Mouse (Mus musculus) heart, embryonic 12.5 days (tissue): Measurements from ENCODE around the gene Slc22a14. TPM values are rescaled to one million over a fixed set of nuclear protein-coding genes. Genes with fewer than 3 reads are reported as not detected.

Source experiments
- ATAC-seq: fragments of 200-750 bp; cut with Nextera tagmentation; 2 replicates; pipeline ENCODE4 v1.8.0; 2017; ENCODE audit warnings: moderate TSS enrichment, moderate library complexity; ENCODE audit not compliant: insufficient number of reproducible peaks, low FRiP score
- H3K27ac ChIP-seq: fragments of 300-500 bp; sonication (generic); 2 replicates; pipeline ENCODE4 v1.5.1; 2016; ENCODE audit warnings: mild to moderate bottlenecking, moderate library complexity; ENCODE audit not compliant: poor library complexity, severe bottlenecking
- H3K27me3 ChIP-seq: fragments of 300-500 bp; sonication (generic); replicated peaks from 2 replicates; pipeline ENCODE4 v1.6.1; 2016; ENCODE audit warnings: mild to moderate bottlenecking, moderate library complexity
- H3K36me3 ChIP-seq: fragments of 300-500 bp; sonication (generic); 2 replicates; pipeline ENCODE4 v1.6.1; 2016; ENCODE audit warnings: mild to moderate bottlenecking, moderate library complexity
- H3K4me1 ChIP-seq: fragments of 300-500 bp; sonication (generic); replicated peaks from 2 replicates; pipeline ENCODE4 v1.6.1; 2016; ENCODE audit warnings: mild to moderate bottlenecking
- H3K4me2 ChIP-seq: fragments of 300-500 bp; sonication (generic); 2 replicates; pipeline ENCODE4 v1.6.1; 2016; ENCODE audit warnings: mild to moderate bottlenecking, moderate library complexity
- H3K4me3 ChIP-seq: fragments of 300-500 bp; sonication (generic); 2 replicates; pipeline ENCODE4 v1.5.1; 2016; ENCODE audit warnings: mild to moderate bottlenecking
- H3K9ac ChIP-seq: fragments of 300-500 bp; sonication (generic); 2 replicates; pipeline ENCODE4 v1.6.1; 2016; ENCODE audit warnings: mild to moderate bottlenecking, moderate library complexity
- H3K9me3 ChIP-seq: fragments of 300-500 bp; sonication (generic); replicated peaks from 2 replicates; pipeline ENCODE4 v1.6.1; 2016; ENCODE audit warnings: mild to moderate bottlenecking, moderate library complexity
- WGBS: fragments of 180-500 bp; shearing (Covaris S2); methylation state at CpG from one replicate; pipeline ENCODE4 v1.1.7; 2016; 5-methylcytosine and 5-hydroxymethylcytosine counted together
- polyA plus RNA-seq: library from polyadenylated mRNA; unstranded; fragments of >200 nt; fragmentation: Nextera tagmentation; extraction: Ambion mirVana; gene quantifications from 2 replicates; pipeline ENCODE4 v1.2.1, GENCODE M21; 2016

Gene Slc22a14
- polyA plus RNA-seq, 1 experiment from 2014 or later, result not detected

GRCm38 (mm10) chr9:119260825-119261224 is 104.5 kb downstream of the Slc22a14 start:
- ATAC-seq, result no peak
- Histone ChIP-seq H3K4me1 (no peaks in the 10 kb centered on the region; the same call in 1 of the 2 replicates), H3K9ac (no peak overlapping the region), H3K4me2 (no peak overlapping the region), H3K27ac (no peak overlapping the region), H3K9me3 (no peaks in the 10 kb centered on the region), H3K27me3 (no peaks in the 10 kb centered on the region), H3K36me3 (peaks cover 66% of the 10 kb centered on the region), H3K4me3 (no peak overlapping the region)
- 98% methylated on average over 2 of the region's 2 CpGs for WGBS

GRCm38 (mm10) chr9:119258785-119259184 is 106.6 kb downstream of the Slc22a14 start:
- no peak overlapping the region for H3K4me3 ChIP-seq
- H3K9me3 ChIP-seq, result no peaks in the 10 kb centered on the region
- H3K4me2 ChIP-seq, result no peak overlapping the region
- 92% methylated on average over 2 of the region's 2 CpGs for WGBS
- no peak overlapping the region for H3K9ac ChIP-seq
- H3K27me3 ChIP-seq, result no peaks in the 10 kb centered on the region
- no peaks in the 10 kb centered on the region; the same call in 1 of the 2 replicates for H3K4me1 ChIP-seq
- ATAC-seq, result no peak
- H3K36me3 ChIP-seq, result peaks cover 68% of the 10 kb centered on the region
- no peak overlapping the region for H3K27ac ChIP-seq

- no peak overlapping the region for H3K9ac ChIP-seq
- H3K27me3 ChIP-seq, result no peaks in the 10 kb centered on the region
- 71% methylated on average over 5 of the region's 5 CpGs for WGBS
- no peaks in the 10 kb centered on the region for H3K9me3 ChIP-seq
- no peak overlapping the region for H3K4me3 ChIP-seq
- H3K36me3 ChIP-seq, result peaks cover 72% of the 10 kb centered on the region
- no peak overlapping the region for H3K4me2 ChIP-seq
- H3K27ac ChIP-seq, result no peak overlapping the region
- no peaks in the 10 kb centered on the region; the same call in 1 of the 2 replicates for H3K4me1 ChIP-seq
- ATAC-seq, result no peak
Measured at GRCm38 (mm10) chr9:119258128-119258527, 107.2 kb downstream of the Slc22a14 start.

GRCm38 (mm10) chr9:119256161-119256560 is 109.2 kb downstream of the Slc22a14 start:
- no peak overlapping the region for H3K4me2 ChIP-seq
- peaks cover 68% of the 10 kb centered on the region for H3K36me3 ChIP-seq
- H3K4me3 ChIP-seq, result no peak overlapping the region
- no peak for ATAC-seq
- no peak overlapping the region for H3K27ac ChIP-seq
- 92% methylated on average over 12 of the region's 12 CpGs for WGBS
- no peak overlapping the region for H3K9ac ChIP-seq
- no peaks in the 10 kb centered on the region; the same call in 1 of the 2 replicates for H3K4me1 ChIP-seq
- no peaks in the 10 kb centered on the region for H3K27me3 ChIP-seq
- no peaks in the 10 kb centered on the region for H3K9me3 ChIP-seq

GRCm38 (mm10) chr9:119255096-119255495 is 110.3 kb downstream of the Slc22a14 start:
- H3K9me3 ChIP-seq, result no peaks in the 10 kb centered on the region
- no peak overlapping the region for H3K4me2 ChIP-seq
- ATAC-seq, result no peak
- peaks cover 74% of the 10 kb centered on the region for H3K36me3 ChIP-seq
- H3K27ac ChIP-seq, result no peak overlapping the region
- H3K27me3 ChIP-seq, result no peaks in the 10 kb centered on the region
- no peak overlapping the region for H3K9ac ChIP-seq
- H3K4me1 ChIP-seq, result no peaks in the 10 kb centered on the region; the same call in 1 of the 2 replicates
- H3K4me3 ChIP-seq, result no peak overlapping the region
- 87% methylated on average over 1 of the region's 1 CpGs for WGBS

GRCm38 (mm10) chr9:119254187-119254586 is 111.2 kb downstream of the Slc22a14 start:
- H3K4me1 ChIP-seq, result no peaks in the 10 kb centered on the region; the same call in 1 of the 2 replicates
- H3K9me3 ChIP-seq, result no peaks in the 10 kb centered on the region
- peaks cover 68% of the 10 kb centered on the region for H3K36me3 ChIP-seq
- no peak overlapping the region for H3K27ac ChIP-seq
- 82% methylated on average over 2 of the region's 2 CpGs for WGBS
- H3K4me3 ChIP-seq, result no peak overlapping the region
- no peak overlapping the region for H3K4me2 ChIP-seq
- H3K9ac ChIP-seq, result no peak overlapping the region
- H3K27me3 ChIP-seq, result no peaks in the 10 kb centered on the region
- ATAC-seq, result no peak

GRCm38 (mm10) chr9:119247996-119248395 is 117.4 kb downstream of the Slc22a14 start:
- Histone ChIP-seq H3K27me3 (no peaks in the 10 kb centered on the region), H3K36me3 (peaks cover 49% of the 10 kb centered on the region), H3K4me1 (no peaks in the 10 kb centered on the region), H3K27ac (no peak overlapping the region), H3K4me2 (no peak overlapping the region), H3K4me3 (no peak overlapping the region), H3K9me3 (no peaks in the 10 kb centered on the region), H3K9ac (no peak overlapping the region)
- WGBS, result 73% methylated on average over 5 of the region's 5 CpGs
- no peak for ATAC-seq

- ATAC-seq, result no peak
- WGBS, result 89% methylated on average over 5 of the region's 5 CpGs
- H3K9me3 ChIP-seq, result no peaks in the 10 kb centered on the region
- H3K27ac ChIP-seq, result no peak overlapping the region
- H3K9ac ChIP-seq, result no peak overlapping the region
- no peaks in the 10 kb centered on the region for H3K4me1 ChIP-seq
- H3K27me3 ChIP-seq, result no peaks in the 10 kb centered on the region
- no peak overlapping the region for H3K4me2 ChIP-seq
- peaks cover 53% of the 10 kb centered on the region for H3K36me3 ChIP-seq
- no peak overlapping the region for H3K4me3 ChIP-seq
Measured at GRCm38 (mm10) chr9:119246826-119247225, 118.5 kb downstream of the Slc22a14 start.

GRCm38 (mm10) chr9:119243981-119244380 is 121.4 kb downstream of the Slc22a14 start:
- no peak overlapping the region for H3K4me3 ChIP-seq
- H3K27me3 ChIP-seq, result no peaks in the 10 kb centered on the region
- ATAC-seq, result no peak
- H3K4me1 ChIP-seq, result no peaks in the 10 kb centered on the region
- no peaks in the 10 kb centered on the region for H3K9me3 ChIP-seq
- H3K36me3 ChIP-seq, result peaks cover 60% of the 10 kb centered on the region
- WGBS, result 91% methylated on average over 3 of the region's 3 CpGs
- no peak overlapping the region for H3K4me2 ChIP-seq
- no peak overlapping the region for H3K27ac ChIP-seq
- H3K9ac ChIP-seq, result no peak overlapping the region

- Histone ChIP-seq H3K27ac (no peak overlapping the region), H3K4me2 (no peak overlapping the region), H3K4me3 (no peak overlapping the region), H3K36me3 (peaks cover 56% of the 10 kb centered on the region), H3K9me3 (no peaks in the 10 kb centered on the region), H3K9ac (no peak overlapping the region), H3K4me1 (no peaks in the 10 kb centered on the region), H3K27me3 (no peaks in the 10 kb centered on the region)
- WGBS, result 83% methylated on average over 11 of the region's 11 CpGs
- no peak for ATAC-seq
Measured at GRCm38 (mm10) chr9:119241169-119241865, 124.0 kb downstream of the Slc22a14 start.

- no peaks in the 10 kb centered on the region for H3K27me3 ChIP-seq
- H3K9me3 ChIP-seq, result no peaks in the 10 kb centered on the region
- H3K27ac ChIP-seq, result no peak overlapping the region
- H3K4me3 ChIP-seq, result no peak overlapping the region
- no peak overlapping the region for H3K4me2 ChIP-seq
- no peak overlapping the region for H3K9ac ChIP-seq
- no peak for ATAC-seq
- no peaks in the 10 kb centered on the region for H3K4me1 ChIP-seq
- H3K36me3 ChIP-seq, result peaks cover 51% of the 10 kb centered on the region
- 84% methylated on average over 10 of the region's 10 CpGs for WGBS
Measured at GRCm38 (mm10) chr9:119240286-119240997, 124.9 kb downstream of the Slc22a14 start.
